Mouse (Mus musculus) heart, postnatal 0 days (tissue): ENCODE data around the gene Slc17a7. TPM values are rescaled to one million over a fixed set of nuclear protein-coding genes. Genes with fewer than 3 reads are reported as not detected.
A peak's percentile ranks its signal among the peaks of the same experiment; 100 is the strongest.

Experiments
- ATAC-seq: fragments of 200-750 bp; cut with Nextera tagmentation; 2 replicates; pipeline ENCODE4 v1.8.0; 2017; ENCODE audit warnings: low read depth, moderate number of reproducible peaks, moderate library complexity; ENCODE audit not compliant: insufficient read depth
- DNase-seq: peaks from one replicate; pipeline ENCODE4 v3.0.0-alpha.2; 2016; ENCODE audit warnings: low spot score
- H3K27ac ChIP-seq: fragments of 300-500 bp; sonication (generic); 2 replicates; pipeline ENCODE4 v1.5.1; 2014; ENCODE audit warnings: low read depth, mild to moderate bottlenecking
- H3K27me3 ChIP-seq: fragments of 300-500 bp; sonication (generic); 2 replicates; pipeline ENCODE4 v1.6.1; 2014; ENCODE audit warnings: low read length, mixed read lengths; ENCODE audit not compliant: control insufficient read depth, insufficient read depth
- H3K36me3 ChIP-seq: fragments of 300-500 bp; sonication (generic); replicated peaks from 2 replicates; pipeline ENCODE4 v1.6.1; 2014; ENCODE audit warnings: low read length, mixed read lengths; ENCODE audit not compliant: control insufficient read depth, insufficient read depth
- H3K4me1 ChIP-seq: fragments of 300-500 bp; sonication (generic); 2 replicates; pipeline ENCODE4 v1.6.1; 2014; ENCODE audit warnings: antibody characterized with exemption; ENCODE audit not compliant: control insufficient read depth, insufficient read depth
- H3K4me2 ChIP-seq: fragments of 300-500 bp; sonication (generic); 2 replicates; pipeline ENCODE4 v1.6.1; 2014; ENCODE audit warnings: low read depth, mild to moderate bottlenecking, low read length, moderate library complexity
- H3K4me3 ChIP-seq: fragments of 300-500 bp; sonication (generic); 2 replicates; pipeline ENCODE4 v1.5.1; 2014; ENCODE audit warnings: low read depth, low read length
- H3K9ac ChIP-seq: fragments of 300-500 bp; sonication (generic); replicated peaks from 2 replicates; pipeline ENCODE4 v1.6.1; 2014; ENCODE audit warnings: low read depth, low read length, mixed read lengths
- H3K9me3 ChIP-seq: fragments of 300-500 bp; sonication (generic); replicated peaks from 2 replicates; pipeline ENCODE4 v1.6.1; 2016; ENCODE audit warnings: low read length; ENCODE audit not compliant: control insufficient read depth
- CTCF ChIP-seq: IDR thresholded peaks from 2 replicates; pipeline ENCODE4 v1.5.1; 2016; ENCODE audit warnings: antibody characterized with exemption, control low read depth, low read depth
- EP300 ChIP-seq: IDR thresholded peaks from 2 replicates; pipeline ENCODE4 v1.6.1; 2016; ENCODE audit warnings: antibody characterized with exemption, low read depth
- WGBS: fragments of 180-500 bp; shearing (Covaris S2); extraction: QIAGEN DNeasy Blood & Tissue Kit; methylation state at CpG from one replicate; pipeline ENCODE4 v1.1.7; 2014; 5-methylcytosine and 5-hydroxymethylcytosine counted together
- polyA plus RNA-seq: library from polyadenylated mRNA; unstranded; fragments of >200 nt; fragmentation: Nextera tagmentation; extraction: Ambion mirVana; gene quantifications from 2 replicates; pipeline ENCODE4 v1.2.1, GENCODE M21; 2015
- total RNA-seq: library from RNA; depleted of rRNA; stranded (reverse); fragments of >200 nt; gene quantifications from 2 replicates; pipeline ENCODE4 v1.2.3, GENCODE M21; 2014; ENCODE audit warnings: low replicate concordance

Slc17a7 gene
- total and polyA plus RNA-seq, 2 experiments from 2014 or later, result 4.3 to 12.7 TPM

- peaks cover 7% of the 10 kb centered on the region; the same call in 1 of the 2 replicates for H3K4me1 ChIP-seq
- TF ChIP-seq EP300 (no peak), CTCF (no peak)
- H3K9ac ChIP-seq, result no peak overlapping the region
- H3K36me3 ChIP-seq, result no peaks in the 10 kb centered on the region
- no peak overlapping the region for H3K4me3 ChIP-seq
- peaks cover 12% of the 10 kb centered on the region; the same call in 1 of the 2 replicates for H3K27me3 ChIP-seq
- no peak for DNase-seq
- 76% methylated on average over 17 of the region's 17 CpGs for WGBS
- no peak overlapping the region for H3K4me2 ChIP-seq
- ATAC-seq, result no peak
- no peak overlapping the region for H3K27ac ChIP-seq
- no peaks in the 10 kb centered on the region for H3K9me3 ChIP-seq
Observed at GRCm38 (mm10) chr7:45193871-45194785, 30.4 kb downstream of the Slc17a7 start.

- Histone ChIP-seq H3K9ac (no peak overlapping the region), H3K9me3 (no peaks in the 10 kb centered on the region), H3K27me3 (peaks cover 4% of the 10 kb centered on the region; the same call in 1 of the 2 replicates), H3K4me1 (peaks cover 7% of the 10 kb centered on the region; the same call in 1 of the 2 replicates), H3K27ac (no peak overlapping the region), H3K36me3 (no peaks in the 10 kb centered on the region), H3K4me3 (no peak overlapping the region), H3K4me2 (no peak overlapping the region)
- no peak for DNase-seq
- ATAC-seq, result no peak
- TF ChIP-seq EP300 (no peak), CTCF (no peak)
- 50% methylated on average over 13 of the region's 13 CpGs for WGBS
Observed at GRCm38 (mm10) chr7:45195341-45196175, 31.8 kb downstream of the Slc17a7 start.

- peaks cover 7% of the 10 kb centered on the region; the same call in 1 of the 2 replicates for H3K4me1 ChIP-seq
- H3K27ac ChIP-seq, result no peak overlapping the region
- no peak for ATAC-seq
- TF ChIP-seq EP300 (no peak), CTCF (no peak)
- no peaks in the 10 kb centered on the region for H3K36me3 ChIP-seq
- H3K9ac ChIP-seq, result no peak overlapping the region
- peaks cover 4% of the 10 kb centered on the region; the same call in 1 of the 2 replicates for H3K27me3 ChIP-seq
- WGBS, result 81% methylated on average over 4 of the region's 4 CpGs
- no peak overlapping the region for H3K4me2 ChIP-seq
- no peak for DNase-seq
- H3K9me3 ChIP-seq, result no peaks in the 10 kb centered on the region
- H3K4me3 ChIP-seq, result no peak overlapping the region
Observed at GRCm38 (mm10) chr7:45196176-45196535, 32.4 kb downstream of the Slc17a7 start.

- Histone ChIP-seq H3K36me3 (no peaks in the 10 kb centered on the region), H3K27ac (no peak overlapping the region), H3K9me3 (no peaks in the 10 kb centered on the region), H3K9ac (no peak overlapping the region), H3K4me3 (no peak overlapping the region), H3K27me3 (peaks cover 4% of the 10 kb centered on the region; the same call in 1 of the 2 replicates), H3K4me2 (no peak overlapping the region), H3K4me1 (peaks cover 7% of the 10 kb centered on the region; the same call in 1 of the 2 replicates)
- TF ChIP-seq CTCF (no peak), EP300 (no peak)
- DNase-seq (no peak), ATAC-seq (no peak)
- 71% methylated on average over 5 of the region's 5 CpGs for WGBS
Observed at GRCm38 (mm10) chr7:45196994-45197393, 33.2 kb downstream of the Slc17a7 start.

- Histone ChIP-seq H3K36me3 (no peaks in the 10 kb centered on the region), H3K4me1 (peaks cover 7% of the 10 kb centered on the region; the same call in 1 of the 2 replicates), H3K27me3 (peaks cover 4% of the 10 kb centered on the region; the same call in 1 of the 2 replicates), H3K9ac (no peak overlapping the region), H3K4me2 (no peak overlapping the region), H3K27ac (no peak overlapping the region), H3K9me3 (no peaks in the 10 kb centered on the region), H3K4me3 (no peak overlapping the region)
- TF ChIP-seq EP300, result no peak
- TF ChIP-seq CTCF, result peak; percentile 96
- no peak; the same call in 1 of the 2 replicates for ATAC-seq
- WGBS, result 5% methylated on average over 5 of the region's 5 CpGs
- DNase-seq, result peak; percentile 74
Observed at GRCm38 (mm10) chr7:45198435-45198834, 34.7 kb downstream of the Slc17a7 start.
